Mouse (Mus musculus): Measurements from ENCODE around the gene Tsku. TPM values are rescaled to one million over a fixed set of nuclear protein-coding genes. Genes with fewer than 3 reads are reported as not detected.

Tsku gene
- polyA plus RNA-seq, 1 experiment from 2014 or later: 1.6 TPM

GRCm38 (mm10) chr7:98307411-98307810 is 53.7 kb downstream of the Tsku start:
- Histone ChIP-seq H3K9ac (peak overlapping the region; percentile 89; the same call in 1 of the 2 replicates), H3K27me3 (replicated peaks) (peaks cover 1% of the 10 kb centered on the region; the same call in 1 of the 2 replicates), H3K9me3 (replicated peaks) (no peaks in the 10 kb centered on the region), H3K27ac (no peak overlapping the region), H3K4me1 (peaks cover 29% of the 10 kb centered on the region), H3K36me3 (no peaks in the 10 kb centered on the region), H3K4me3 (peak overlapping the region; percentile 79), H3K4me2 (peak overlapping the region; percentile 88)
- WGBS (ENCODE audit: insufficient replicate concordance): 80% methylated on average over 2 of the region's 2 CpGs
- ATAC-seq: no peak

Other genes starting within 250 kb of the Tsku start
- gene Myo7a, start 241.8 kb downstream of the Tsku start, polyA plus RNA-seq (2016; fragmentation: Nextera tagmentation; extraction: Ambion mirVana): 14.4 TPM in 2 replicates
- gene Omp, start 215.8 kb downstream of the Tsku start, polyA plus RNA-seq (2016; fragmentation: Nextera tagmentation; extraction: Ambion mirVana): 0.89 TPM in 2 replicates
- gene Capn5, start 183.1 kb downstream of the Tsku start, polyA plus RNA-seq (2016; fragmentation: Nextera tagmentation; extraction: Ambion mirVana): 20.0 and 23.5 TPM in 2 replicates
- not detected in 2 replicates for gene B3gnt6, start 161.8 kb downstream of the Tsku start, polyA plus RNA-seq (2016; fragmentation: Nextera tagmentation; extraction: Ambion mirVana)
- 24.6 and 26.6 TPM in 2 replicates for gene Acer3, start 40.1 kb downstream of the Tsku start, polyA plus RNA-seq (2016; fragmentation: Nextera tagmentation; extraction: Ambion mirVana)
- not detected in 2 replicates for gene Gucy2d, start 79.1 kb upstream of the Tsku start, polyA plus RNA-seq (2016; fragmentation: Nextera tagmentation; extraction: Ambion mirVana)
- 7.4 and 8.3 TPM in 2 replicates for gene Lrrc32, start 128.0 kb upstream of the Tsku start, polyA plus RNA-seq (2016; fragmentation: Nextera tagmentation; extraction: Ambion mirVana)

Data from liver, embryonic 12.5 days (tissue).